Mouse (Mus musculus): ENCODE data around the gene Ttc30b. TPM values are rescaled to one million over a fixed set of nuclear protein-coding genes. Genes with fewer than 3 reads are reported as not detected.
A peak's percentile ranks its signal among the peaks of the same experiment; 100 is the strongest.

The Ttc30b gene
- polyA plus RNA-seq, 1 experiment from 2014 or later, result 21.7 TPM

GRCm38 (mm10) chr2:75964972-75965371 lies 26.6 kb upstream of the Ttc30b start:
- peaks cover 28% of the 10 kb centered on the region for H3K4me1 ChIP-seq
- H3K27ac ChIP-seq (replicated peaks), result 0 out of 2 replicates have a peak overlapping the region, but pooled peaks have one; percentile 5
- 0 out of 2 replicates have a peak overlapping the region, but pooled peaks have one; percentile 4 for H3K9ac ChIP-seq
- ATAC-seq (ENCODE audit: insufficient number of reproducible peaks, low FRiP score, low TSS enrichment, low read depth), result peak; percentile 47; the same call in 1 of the 2 replicates
- WGBS, result 15% methylated on average over 5 of the region's 5 CpGs
- peak overlapping the region; percentile 19; the same call in 1 of the 2 replicates for H3K4me3 ChIP-seq (replicated peaks)
- no peaks in the 10 kb centered on the region for H3K9me3 ChIP-seq (replicated peaks)
- no peaks in the 10 kb centered on the region for H3K36me3 ChIP-seq
- H3K27me3 ChIP-seq, result no peaks in the 10 kb centered on the region
- peak overlapping the region; percentile 51 for H3K4me2 ChIP-seq (replicated peaks)

DNA sequence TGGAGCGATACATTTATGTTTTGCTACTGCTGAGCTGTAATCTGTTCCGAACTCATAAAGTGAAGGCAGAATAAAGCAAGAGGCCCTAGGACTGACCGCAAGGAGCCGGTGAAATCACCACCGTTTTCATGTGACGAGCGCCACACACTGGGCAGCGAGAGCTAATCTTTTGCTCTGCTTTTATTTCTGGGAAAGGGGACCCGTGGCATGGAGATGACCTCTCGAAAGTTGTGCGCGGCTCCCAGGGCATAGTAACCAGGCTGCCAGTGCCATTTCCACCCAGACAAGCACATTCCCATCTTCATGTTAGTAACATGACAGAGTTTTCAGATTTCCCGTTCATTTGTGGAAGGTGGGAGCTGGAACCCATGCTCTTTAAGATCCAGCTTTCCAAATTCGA lies 26.1 kb upstream of the Ttc30b start:
- WGBS, result 14% methylated on average over 14 of the region's 14 CpGs
- Histone ChIP-seq H3K27ac (replicated peaks) (0 out of 2 replicates have a peak overlapping the region, but pooled peaks have one; percentile 5), H3K4me1 (peaks cover 32% of the 10 kb centered on the region), H3K4me3 (replicated peaks) (peak overlapping the region; percentile 19; the same call in 1 of the 2 replicates), H3K4me2 (replicated peaks) (peak overlapping the region; percentile 51), H3K27me3 (no peaks in the 10 kb centered on the region), H3K36me3 (no peaks in the 10 kb centered on the region), H3K9ac (0 out of 2 replicates have a peak overlapping the region, but pooled peaks have one; percentile 4), H3K9me3 (replicated peaks) (no peaks in the 10 kb centered on the region)
- no peak for ATAC-seq (ENCODE audit: insufficient number of reproducible peaks, low FRiP score, low TSS enrichment, low read depth)

DNA sequence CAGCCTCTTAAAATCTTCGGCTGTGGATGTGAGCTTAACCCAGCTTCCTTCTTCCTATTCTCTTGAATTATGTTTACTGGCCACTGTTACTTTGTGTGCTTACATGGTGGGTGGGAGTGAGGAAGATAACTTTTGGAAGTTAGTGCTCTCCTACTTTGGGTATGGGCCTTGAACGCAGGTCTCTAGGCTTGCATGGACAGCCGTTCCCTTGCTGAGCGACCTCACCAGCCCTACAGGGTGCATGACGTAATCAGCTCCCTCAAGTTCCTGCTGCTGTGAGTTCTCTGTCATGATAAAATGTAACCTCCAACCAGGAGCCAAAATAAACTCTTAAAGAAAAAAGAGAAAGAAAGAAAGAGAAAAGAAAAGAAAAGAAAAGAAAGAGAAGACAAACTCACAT lies 25.7 kb upstream of the Ttc30b start:
- H3K9me3 ChIP-seq (replicated peaks), result no peaks in the 10 kb centered on the region
- 60% methylated on average over 5 of the region's 5 CpGs for WGBS
- no peak overlapping the region for H3K9ac ChIP-seq
- H3K36me3 ChIP-seq, result no peaks in the 10 kb centered on the region
- no peaks in the 10 kb centered on the region for H3K27me3 ChIP-seq
- no peak overlapping the region for H3K27ac ChIP-seq (replicated peaks)
- H3K4me1 ChIP-seq, result peaks cover 36% of the 10 kb centered on the region
- H3K4me2 ChIP-seq (replicated peaks), result peak overlapping the region; percentile 51
- no peak overlapping the region for H3K4me3 ChIP-seq (replicated peaks)
- ATAC-seq (ENCODE audit: insufficient number of reproducible peaks, low FRiP score, low TSS enrichment, low read depth), result no peak

DNA sequence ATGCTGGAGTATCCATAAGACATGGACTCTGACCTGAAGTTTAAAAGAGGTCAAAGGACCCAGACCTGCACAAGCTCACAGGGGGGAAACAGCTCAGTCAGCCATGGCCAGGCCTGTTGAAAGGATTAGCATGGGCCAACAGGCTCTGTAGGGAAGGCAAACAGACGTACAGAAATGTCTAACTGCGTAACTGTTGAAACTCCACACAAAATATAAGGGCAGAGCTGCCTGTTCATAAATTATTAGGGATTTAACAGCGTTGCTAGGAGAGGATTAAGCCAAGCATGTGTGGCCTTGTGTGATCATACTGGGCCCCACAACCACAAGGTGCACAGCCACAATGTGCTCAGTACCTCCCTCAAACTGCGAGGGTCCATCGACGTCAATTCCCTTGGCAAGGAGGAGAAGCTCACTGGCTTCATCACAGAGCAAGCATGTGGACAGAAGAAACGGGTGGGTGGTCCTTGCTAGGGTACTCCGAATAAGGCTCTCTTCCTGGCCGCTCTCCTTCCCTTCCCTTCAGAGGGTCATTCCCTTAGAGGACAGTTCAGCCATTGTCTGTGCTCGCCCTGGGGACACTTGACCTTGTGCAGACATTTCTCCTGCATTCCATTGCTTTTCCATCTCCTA lies 24.9 kb upstream of the Ttc30b start:
- no peak overlapping the region for H3K9ac ChIP-seq
- H3K36me3 ChIP-seq, result no peaks in the 10 kb centered on the region
- no peak overlapping the region for H3K27ac ChIP-seq (replicated peaks)
- 66% methylated on average over 10 of the region's 10 CpGs for WGBS
- no peak overlapping the region for H3K4me3 ChIP-seq (replicated peaks)
- H3K4me2 ChIP-seq (replicated peaks), result no peak overlapping the region
- no peaks in the 10 kb centered on the region for H3K27me3 ChIP-seq
- H3K4me1 ChIP-seq, result peaks cover 36% of the 10 kb centered on the region
- no peak for ATAC-seq (ENCODE audit: insufficient number of reproducible peaks, low FRiP score, low TSS enrichment, low read depth)
- no peaks in the 10 kb centered on the region for H3K9me3 ChIP-seq (replicated peaks)

- Histone ChIP-seq H3K9me3 (replicated peaks) (no peaks in the 10 kb centered on the region), H3K9ac (no peak overlapping the region), H3K27ac (replicated peaks) (peak overlapping the region; percentile 70), H3K4me1 (peaks cover 36% of the 10 kb centered on the region), H3K27me3 (no peaks in the 10 kb centered on the region), H3K4me3 (replicated peaks) (no peak overlapping the region), H3K36me3 (no peaks in the 10 kb centered on the region), H3K4me2 (replicated peaks) (peak overlapping the region; percentile 34)
- no peak for ATAC-seq (ENCODE audit: insufficient number of reproducible peaks, low FRiP score, low TSS enrichment, low read depth)
- 54% methylated on average over 15 of the region's 15 CpGs for WGBS
These were observed 22.3 kb upstream of the Ttc30b start for GRCm38 (mm10) chr2:75960366-75961330.

DNA sequence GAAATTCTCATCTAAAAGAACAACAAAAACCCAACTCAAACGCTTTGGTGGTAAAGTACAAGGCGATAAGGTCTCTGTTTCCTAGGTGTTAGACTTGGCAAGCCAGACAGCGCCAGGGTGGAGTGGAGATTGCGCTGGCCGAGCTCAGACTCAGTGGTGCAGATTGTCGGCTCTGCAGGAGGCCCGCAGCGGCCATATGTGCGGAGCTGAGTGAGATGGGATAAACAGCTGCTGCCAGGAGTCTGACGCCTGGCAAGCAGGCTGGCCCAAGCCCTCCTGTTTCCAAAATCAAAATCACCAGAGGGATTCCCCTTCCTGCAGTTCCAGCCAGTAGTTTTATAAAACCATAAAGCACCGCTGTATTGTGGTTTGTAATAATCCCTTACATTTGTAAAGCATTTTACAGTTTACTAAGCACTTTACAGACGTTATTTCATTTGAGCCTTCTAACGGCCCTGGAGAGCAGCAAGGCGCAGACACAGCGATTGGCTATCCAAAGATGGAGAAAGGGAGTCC lies 21.5 kb upstream of the Ttc30b start:
- Histone ChIP-seq H3K27me3 (no peaks in the 10 kb centered on the region), H3K9ac (no peak overlapping the region), H3K36me3 (no peaks in the 10 kb centered on the region), H3K4me1 (peaks cover 35% of the 10 kb centered on the region), H3K4me2 (replicated peaks) (peak overlapping the region; percentile 34), H3K9me3 (replicated peaks) (no peaks in the 10 kb centered on the region), H3K27ac (replicated peaks) (peak overlapping the region; percentile 70), H3K4me3 (replicated peaks) (peak overlapping the region; percentile 3; the same call in 1 of the 2 replicates)
- 7% methylated on average over 15 of the region's 15 CpGs for WGBS
- peak; percentile 59; the same call in 1 of the 2 replicates for ATAC-seq (ENCODE audit: insufficient number of reproducible peaks, low FRiP score, low TSS enrichment, low read depth)

- Histone ChIP-seq H3K27me3 (no peaks in the 10 kb centered on the region), H3K36me3 (no peaks in the 10 kb centered on the region), H3K9ac (no peak overlapping the region), H3K27ac (replicated peaks) (peak overlapping the region; percentile 70), H3K4me3 (replicated peaks) (peak overlapping the region; percentile 15; the same call in 1 of the 2 replicates), H3K4me2 (replicated peaks) (peak overlapping the region; percentile 34), H3K9me3 (replicated peaks) (no peaks in the 10 kb centered on the region), H3K4me1 (peaks cover 29% of the 10 kb centered on the region)
- WGBS, result 23% methylated on average over 18 of the region's 18 CpGs
- no peak for ATAC-seq (ENCODE audit: insufficient number of reproducible peaks, low FRiP score, low TSS enrichment, low read depth)
These were observed 20.9 kb upstream of the Ttc30b start for GRCm38 (mm10) chr2:75959183-75959849.

DNA sequence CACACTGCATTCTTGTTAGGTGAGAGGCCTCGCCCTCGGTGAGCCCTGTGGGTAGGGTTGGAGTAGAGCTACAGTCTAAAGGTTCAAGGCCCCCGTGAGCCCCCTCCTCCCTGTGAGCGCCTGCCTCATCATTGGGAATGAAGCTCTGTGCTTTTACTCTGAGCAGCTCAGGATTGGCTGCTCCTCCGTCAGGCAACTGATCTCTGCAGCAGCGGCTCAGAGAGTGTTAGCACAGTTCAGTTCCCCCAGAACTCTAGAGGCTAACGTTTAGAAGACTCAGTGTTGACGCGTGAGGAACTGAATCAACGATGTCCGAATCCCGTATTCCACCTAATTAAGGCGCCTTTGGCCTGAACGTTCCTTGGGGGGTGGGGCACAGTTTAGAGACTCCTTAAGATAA lies 17.3 kb upstream of the Ttc30b start:
- WGBS, result 56% methylated on average over 14 of the region's 14 CpGs
- H3K4me1 ChIP-seq, result peaks cover 16% of the 10 kb centered on the region
- no peaks in the 10 kb centered on the region for H3K9me3 ChIP-seq (replicated peaks)
- H3K27ac ChIP-seq (replicated peaks), result no peak overlapping the region
- H3K4me3 ChIP-seq (replicated peaks), result no peak overlapping the region
- no peaks in the 10 kb centered on the region for H3K36me3 ChIP-seq
- no peaks in the 10 kb centered on the region for H3K27me3 ChIP-seq
- no peak for ATAC-seq (ENCODE audit: insufficient number of reproducible peaks, low FRiP score, low TSS enrichment, low read depth)
- H3K9ac ChIP-seq, result no peak overlapping the region
- no peak overlapping the region for H3K4me2 ChIP-seq (replicated peaks)

GRCm38 (mm10) chr2:75953320-75953719 lies 14.9 kb upstream of the Ttc30b start:
- no peak overlapping the region for H3K4me2 ChIP-seq (replicated peaks)
- WGBS, result 93% methylated on average over 5 of the region's 5 CpGs
- no peak overlapping the region for H3K4me3 ChIP-seq (replicated peaks)

GRCm38 (mm10) chr2:75950685-75951084 lies 12.3 kb upstream of the Ttc30b start:
- WGBS, result 76% methylated on average over 8 of the region's 8 CpGs
- Histone ChIP-seq H3K4me3 (replicated peaks) (no peak overlapping the region), H3K36me3 (no peaks in the 10 kb centered on the region), H3K4me1 (no peaks in the 10 kb centered on the region), H3K9me3 (replicated peaks) (no peaks in the 10 kb centered on the region), H3K27me3 (no peaks in the 10 kb centered on the region), H3K4me2 (replicated peaks) (no peak overlapping the region), H3K9ac (no peak overlapping the region), H3K27ac (replicated peaks) (no peak overlapping the region)
- no peak for ATAC-seq (ENCODE audit: insufficient number of reproducible peaks, low FRiP score, low TSS enrichment, low read depth)

More at GRCm38 (mm10) chr2:75953320-75953719, 14.9 kb upstream of the Ttc30b start:
- Histone ChIP-seq H3K4me1 (no peaks in the 10 kb centered on the region), H3K9me3 (replicated peaks) (no peaks in the 10 kb centered on the region), H3K9ac (no peak overlapping the region), H3K36me3 (no peaks in the 10 kb centered on the region), H3K27me3 (no peaks in the 10 kb centered on the region), H3K27ac (replicated peaks) (no peak overlapping the region)
- no peak for ATAC-seq (ENCODE audit: insufficient number of reproducible peaks, low FRiP score, low TSS enrichment, low read depth)
